Mouse (Mus musculus): ENCODE measurements around the gene Gm6525. TPM values are rescaled to one million over a fixed set of nuclear protein-coding genes. Genes with fewer than 3 reads are reported as not detected.

The Gm6525 gene
- polyA plus RNA-seq, 1 experiment: not detected

- H3K27ac ChIP-seq (ENCODE audit: insufficient read depth, low read depth, low read length): no peak overlapping the region
- TF ChIP-seq POLR2A (IDR thresholded peaks at IDR 0.05; ENCODE audit: borderline replicate concordance, low read depth, low read length): no peak
- no peak for TF ChIP-seq CTCF (IDR thresholded peaks at IDR 0.05; ENCODE audit: low read depth, low read length)
- H3K4me1 ChIP-seq (ENCODE audit: control insufficient read depth, insufficient read depth, low read length): peaks cover 6% of the 10 kb centered on the region; the same call in 1 of the 2 replicates
- H3K4me3 ChIP-seq (ENCODE audit: insufficient read depth, low read length): peak overlapping the region; percentile 62
Observed at GRCm38 (mm10) chr3:84190513-84191061, 16.7 kb downstream of the Gm6525 start.

- H3K4me3 ChIP-seq (ENCODE audit: insufficient read depth, low read length): no peak overlapping the region; the same call in 1 of the 2 replicates
- H3K4me1 ChIP-seq (ENCODE audit: control insufficient read depth, insufficient read depth, low read length): peaks cover 6% of the 10 kb centered on the region; the same call in 1 of the 2 replicates
- TF ChIP-seq POLR2A (IDR thresholded peaks at IDR 0.05; ENCODE audit: borderline replicate concordance, low read depth, low read length) (no peak), CTCF (IDR thresholded peaks at IDR 0.05; ENCODE audit: low read depth, low read length) (no peak)
- H3K27ac ChIP-seq (ENCODE audit: insufficient read depth, low read depth, low read length): no peak overlapping the region
Observed at GRCm38 (mm10) chr3:84191141-84191881, 17.4 kb downstream of the Gm6525 start.

- Histone ChIP-seq H3K4me1 (ENCODE audit: control insufficient read depth, insufficient read depth, low read length) (peaks cover 6% of the 10 kb centered on the region; the same call in 1 of the 2 replicates), H3K27ac (ENCODE audit: insufficient read depth, low read depth, low read length) (no peak overlapping the region), H3K4me3 (ENCODE audit: insufficient read depth, low read length) (no peak overlapping the region)
- TF ChIP-seq POLR2A (IDR thresholded peaks at IDR 0.05; ENCODE audit: borderline replicate concordance, low read depth, low read length) (no peak), CTCF (IDR thresholded peaks at IDR 0.05; ENCODE audit: low read depth, low read length) (no peak)
Observed at GRCm38 (mm10) chr3:84193881-84194280, 20.0 kb downstream of the Gm6525 start.

GRCm38 (mm10) chr3:84198229-84198628, 24.3 kb downstream of the Gm6525 start:
- no peak overlapping the region for H3K4me3 ChIP-seq (ENCODE audit: insufficient read depth, low read length)
- TF ChIP-seq POLR2A (IDR thresholded peaks at IDR 0.05; ENCODE audit: borderline replicate concordance, low read depth, low read length): no peak
- no peak for TF ChIP-seq CTCF (IDR thresholded peaks at IDR 0.05; ENCODE audit: low read depth, low read length)

GRCm38 (mm10) chr3:84199516-84199915, 25.6 kb downstream of the Gm6525 start:
- Histone ChIP-seq H3K4me3 (ENCODE audit: insufficient read depth, low read length) (no peak overlapping the region), H3K27ac (ENCODE audit: insufficient read depth, low read depth, low read length) (no peak overlapping the region), H3K4me1 (ENCODE audit: control insufficient read depth, insufficient read depth, low read length) (no peaks in the 10 kb centered on the region)
- TF ChIP-seq POLR2A (IDR thresholded peaks at IDR 0.05; ENCODE audit: borderline replicate concordance, low read depth, low read length): no peak
- TF ChIP-seq CTCF (IDR thresholded peaks at IDR 0.05; ENCODE audit: low read depth, low read length): no peak

More at GRCm38 (mm10) chr3:84198229-84198628, 24.3 kb downstream of the Gm6525 start:
- no peak overlapping the region for H3K27ac ChIP-seq (ENCODE audit: insufficient read depth, low read depth, low read length)
- no peaks in the 10 kb centered on the region for H3K4me1 ChIP-seq (ENCODE audit: control insufficient read depth, insufficient read depth, low read length)

GRCm38 (mm10) chr3:84200559-84201420, 26.9 kb downstream of the Gm6525 start:
- no peak overlapping the region for H3K27ac ChIP-seq (ENCODE audit: insufficient read depth, low read depth, low read length)
- H3K4me1 ChIP-seq (ENCODE audit: control insufficient read depth, insufficient read depth, low read length): no peaks in the 10 kb centered on the region
- H3K4me3 ChIP-seq (ENCODE audit: insufficient read depth, low read length): no peak overlapping the region
- TF ChIP-seq CTCF (IDR thresholded peaks at IDR 0.05; ENCODE audit: low read depth, low read length) (no peak), POLR2A (IDR thresholded peaks at IDR 0.05; ENCODE audit: borderline replicate concordance, low read depth, low read length) (no peak)

- TF ChIP-seq POLR2A (IDR thresholded peaks at IDR 0.05; ENCODE audit: borderline replicate concordance, low read depth, low read length) (no peak), CTCF (IDR thresholded peaks at IDR 0.05; ENCODE audit: low read depth, low read length) (no peak)
- no peak overlapping the region for H3K27ac ChIP-seq (ENCODE audit: insufficient read depth, low read depth, low read length)
- H3K4me3 ChIP-seq (ENCODE audit: insufficient read depth, low read length): no peak overlapping the region
- no peaks in the 10 kb centered on the region for H3K4me1 ChIP-seq (ENCODE audit: control insufficient read depth, insufficient read depth, low read length)
Observed at GRCm38 (mm10) chr3:84204640-84205039, 30.7 kb downstream of the Gm6525 start.

GRCm38 (mm10) chr3:84205650-84206049, 31.7 kb downstream of the Gm6525 start:
- Histone ChIP-seq H3K27ac (ENCODE audit: insufficient read depth, low read depth, low read length) (no peak overlapping the region), H3K4me1 (ENCODE audit: control insufficient read depth, insufficient read depth, low read length) (no peaks in the 10 kb centered on the region), H3K4me3 (ENCODE audit: insufficient read depth, low read length) (no peak overlapping the region)
- no peak for TF ChIP-seq CTCF (IDR thresholded peaks at IDR 0.05; ENCODE audit: low read depth, low read length)
- TF ChIP-seq POLR2A (IDR thresholded peaks at IDR 0.05; ENCODE audit: borderline replicate concordance, low read depth, low read length): no peak

GRCm38 (mm10) chr3:84206106-84206505, 32.2 kb downstream of the Gm6525 start:
- no peak for TF ChIP-seq CTCF (IDR thresholded peaks at IDR 0.05; ENCODE audit: low read depth, low read length)
- no peak for TF ChIP-seq POLR2A (IDR thresholded peaks at IDR 0.05; ENCODE audit: borderline replicate concordance, low read depth, low read length)
- H3K4me3 ChIP-seq (ENCODE audit: insufficient read depth, low read length): no peak overlapping the region
- H3K4me1 ChIP-seq (ENCODE audit: control insufficient read depth, insufficient read depth, low read length): no peaks in the 10 kb centered on the region
- no peak overlapping the region for H3K27ac ChIP-seq (ENCODE audit: insufficient read depth, low read depth, low read length)
